Mouse (Mus musculus): ENCODE data around the gene Arhgef9. TPM values are rescaled to one million over a fixed set of nuclear protein-coding genes. Genes with fewer than 3 reads are reported as not detected.

Gene Arhgef9
- total and polyA plus RNA-seq, 3 experiments = 0.58 to 0.73 (median 0.64) TPM

DNA sequence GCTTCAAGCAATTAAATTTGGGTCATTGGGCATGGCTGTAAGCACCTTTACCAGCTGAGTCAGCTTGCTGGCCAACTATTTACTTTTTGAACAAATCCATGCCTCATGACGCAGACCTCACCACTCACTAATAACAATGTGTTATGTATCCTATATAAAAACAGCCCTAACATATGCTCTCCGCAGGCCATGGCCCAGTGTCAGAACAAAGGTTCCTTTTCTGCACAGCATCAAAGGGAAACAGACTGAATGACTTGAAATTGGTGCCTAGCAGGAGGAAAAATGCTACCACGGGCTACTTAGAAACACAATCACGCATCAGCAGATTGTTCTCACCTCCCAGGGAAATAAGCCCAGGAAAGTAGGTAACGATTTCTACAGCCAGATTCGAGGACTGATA is 73.2 kb downstream of the Arhgef9 start:
- dilution Hi-C loops (cut with MboI; ENCODE audit: extremely low pct_ligation_motif_present, extremely low pct_unique_long_range_greater_than_20kb, low sequenced_read_pairs) = no loop called here
- Histone ChIP-seq H3K4me3 (replicated peaks in 1 of 3; ENCODE audit: low read depth in 2 of 3, low read length in 2 of 3, poor library complexity in 1 of 3) (no peak overlapping the region), H3K27ac (ENCODE audit: insufficient read depth, low read depth) (no peak overlapping the region), H3K79me2 (replicated peaks; ENCODE audit: control insufficient read depth, extremely low read depth, insufficient read depth, poor library complexity, severe bottlenecking) (no peaks in the 10 kb centered on the region), H3K9ac (ENCODE audit: insufficient read depth, low read depth) (no peak overlapping the region), H3K9me3 (replicated peaks; ENCODE audit: low read length) (no peaks in the 10 kb centered on the region), H3K27me3 (replicated peaks) (no peaks in the 10 kb centered on the region), H3K4me1 (ENCODE audit: control insufficient read depth in 1 of 2, insufficient read depth in 2 of 2) (no peaks in the 10 kb centered on the region), H3K36me3 (replicated peaks in 1 of 2; ENCODE audit: control insufficient read depth in 1 of 2, insufficient read depth in 1 of 2, low read length in 1 of 2) (no peaks in the 10 kb centered on the region), H3K4me2 (ENCODE audit: insufficient read depth, low read depth, poor library complexity, severe bottlenecking) (no peak overlapping the region)
- DNase-seq (ENCODE audit: extremely low read depth) = no peak
- TF ChIP-seq MXI1 (IDR thresholded peaks at IDR 0.05; ENCODE audit: low read depth, low read length) = no peak
- TF ChIP-seq MYC (IDR thresholded peaks at IDR 0.05; ENCODE audit: low read depth, low read length) = no peak
- no peak for TF ChIP-seq USF1 (IDR thresholded peaks at IDR 0.05; ENCODE audit: low read depth, low read length)
- no peak for TF ChIP-seq ZNF384 (IDR thresholded peaks at IDR 0.05; ENCODE audit: low read depth, low read length)
- in situ Hi-C loops (cut with MboI; ENCODE audit: low pct_ligation_motif_present, low pct_unique_long_range_greater_than_20kb, low sequenced_read_pairs) = no loop called here

- Histone ChIP-seq H3K9ac (ENCODE audit: insufficient read depth, low read depth) (no peak overlapping the region), H3K79me2 (replicated peaks; ENCODE audit: control insufficient read depth, extremely low read depth, insufficient read depth, poor library complexity, severe bottlenecking) (no peaks in the 10 kb centered on the region), H3K4me1 (ENCODE audit: control insufficient read depth in 1 of 2, insufficient read depth in 2 of 2) (no peaks in the 10 kb centered on the region), H3K27me3 (replicated peaks) (no peaks in the 10 kb centered on the region), H3K4me2 (ENCODE audit: insufficient read depth, low read depth, poor library complexity, severe bottlenecking) (no peak overlapping the region), H3K36me3 (replicated peaks in 1 of 2; ENCODE audit: control insufficient read depth in 1 of 2, insufficient read depth in 1 of 2, low read length in 1 of 2) (no peaks in the 10 kb centered on the region), H3K4me3 (replicated peaks in 1 of 3; ENCODE audit: low read depth in 2 of 3, low read length in 2 of 3, poor library complexity in 1 of 3) (no peak overlapping the region), H3K27ac (ENCODE audit: insufficient read depth, low read depth) (no peak overlapping the region), H3K9me3 (replicated peaks; ENCODE audit: low read length) (no peaks in the 10 kb centered on the region)
- dilution Hi-C loops (cut with MboI; ENCODE audit: extremely low pct_ligation_motif_present, extremely low pct_unique_long_range_greater_than_20kb, low sequenced_read_pairs) = no loop called here
- no peak for DNase-seq (ENCODE audit: extremely low read depth)
- in situ Hi-C loops (cut with MboI; ENCODE audit: low pct_ligation_motif_present, low pct_unique_long_range_greater_than_20kb, low sequenced_read_pairs) = no loop called here
- TF ChIP-seq RAD21 (IDR thresholded peaks at IDR 0.05; ENCODE audit: low read depth, low read length) (no peak), JUND (conservative IDR thresholded peaks at IDR 0.05; ENCODE audit: low read depth, low read length) (no peak), SMC3 (IDR thresholded peaks at IDR 0.05; ENCODE audit: low read depth, low read length) (no peak), POLR2AphosphoS2 (IDR thresholded peaks at IDR 0.05; ENCODE audit: low read depth, low read length) (no peak), UBTF (IDR thresholded peaks at IDR 0.05; ENCODE audit: low read depth, low read length) (no peak), ZC3H11A (IDR thresholded peaks at IDR 0.05; ENCODE audit: low read depth, low read length) (no peak)
Observed at GRCm38 (mm10) chrX:95104361-95104760, 92.3 kb downstream of the Arhgef9 start.

DNA sequence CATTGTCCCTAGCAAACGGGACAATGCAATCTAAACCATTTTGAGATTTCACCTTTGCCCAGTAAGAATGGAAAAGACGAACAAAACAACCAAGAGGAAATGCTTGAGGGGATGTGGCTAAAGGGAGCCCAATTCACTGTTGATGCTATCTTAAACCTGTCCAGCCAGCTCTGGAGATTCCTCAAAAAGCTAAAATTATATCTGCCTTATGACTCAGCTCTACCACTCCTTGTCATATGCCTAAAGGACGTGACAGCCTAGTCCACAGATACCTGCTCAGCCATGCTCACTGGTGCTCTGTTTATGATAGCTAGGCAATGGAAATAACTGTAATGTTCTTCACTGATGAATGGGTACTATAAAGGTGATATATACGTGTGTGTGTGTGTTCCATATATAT is 109.0 kb downstream of the Arhgef9 start:
- Histone ChIP-seq H3K4me3 (replicated peaks in 1 of 3; ENCODE audit: low read depth in 2 of 3, low read length in 2 of 3, poor library complexity in 1 of 3) (no peak overlapping the region), H3K9me3 (replicated peaks; ENCODE audit: low read length) (no peaks in the 10 kb centered on the region), H3K36me3 (replicated peaks in 1 of 2; ENCODE audit: control insufficient read depth in 1 of 2, insufficient read depth in 1 of 2, low read length in 1 of 2) (no peaks in the 10 kb centered on the region), H3K27me3 (replicated peaks) (no peaks in the 10 kb centered on the region), H3K9ac (ENCODE audit: insufficient read depth, low read depth) (no peak overlapping the region), H3K4me2 (ENCODE audit: insufficient read depth, low read depth, poor library complexity, severe bottlenecking) (no peak overlapping the region), H3K27ac (ENCODE audit: insufficient read depth, low read depth) (no peak overlapping the region), H3K4me1 (ENCODE audit: control insufficient read depth in 1 of 2, insufficient read depth in 2 of 2) (no peaks in the 10 kb centered on the region), H3K79me2 (replicated peaks; ENCODE audit: control insufficient read depth, extremely low read depth, insufficient read depth, poor library complexity, severe bottlenecking) (no peaks in the 10 kb centered on the region)
- dilution Hi-C loops (cut with MboI; ENCODE audit: extremely low pct_ligation_motif_present, extremely low pct_unique_long_range_greater_than_20kb, low sequenced_read_pairs) = no loop called here
- TF ChIP-seq ZC3H11A (IDR thresholded peaks at IDR 0.05; ENCODE audit: low read depth, low read length) (no peak), USF2 (conservative IDR thresholded peaks at IDR 0.05; ENCODE audit: low read depth, low read length) (no peak)
- in situ Hi-C loops (cut with MboI; ENCODE audit: low pct_ligation_motif_present, low pct_unique_long_range_greater_than_20kb, low sequenced_read_pairs) = no loop called here
- DNase-seq (ENCODE audit: extremely low read depth) = no peak

Data from CH12.LX (cell line).